Mouse (Mus musculus) brown adipose tissue, adult 24 weeks (tissue): ENCODE results near the gene Anks1b. TPM values are rescaled to one million over a fixed set of nuclear protein-coding genes. Genes with fewer than 3 reads are reported as not detected.
A peak's percentile ranks its signal among the peaks of the same experiment; 100 is the strongest.

Experiments
- H3K27ac ChIP-seq: fragments of 200-500 bp; replicated peaks from 2 replicates; pipeline ENCODE4 v1.5.1; 2012; ENCODE audit warnings: low read depth, mild to moderate bottlenecking, low read length
- H3K4me1 ChIP-seq: fragments of 200-500 bp; 2 replicates; pipeline ENCODE4 v1.6.1; 2012; ENCODE audit warnings: low read length, mixed read lengths; ENCODE audit not compliant: control insufficient read depth, insufficient read depth, insufficient read length
- H3K4me3 ChIP-seq: fragments of 200-500 bp; 2 replicates; pipeline ENCODE4 v1.5.1; 2012; ENCODE audit warnings: low read depth, mild to moderate bottlenecking, low read length, moderate library complexity; ENCODE audit not compliant: insufficient read depth
- polyA plus RNA-seq: library from polyadenylated mRNA; stranded (reverse); fragments of >200 nt; gene quantifications from 2 replicates; pipeline ENCODE4 v1.2.4, GENCODE M21; 2012; ENCODE audit not compliant: missing spikeins, insufficient read depth, insufficient read length

Anks1b gene
- polyA plus RNA-seq, 1 experiment: not detected

GRCm38 (mm10) chr10:90809911-90810590 lies 936.7 kb downstream of the Anks1b start:
- H3K4me3 ChIP-seq: no peak overlapping the region
- no peaks in the 10 kb centered on the region for H3K4me1 ChIP-seq
- H3K27ac ChIP-seq: no peak overlapping the region

- H3K4me1 ChIP-seq: no peaks in the 10 kb centered on the region
- H3K4me3 ChIP-seq: no peak overlapping the region
- no peak overlapping the region for H3K27ac ChIP-seq
Observed at GRCm38 (mm10) chr10:90811446-90811845, 938.1 kb downstream of the Anks1b start.

- Histone ChIP-seq H3K4me3 (no peak overlapping the region), H3K4me1 (no peaks in the 10 kb centered on the region), H3K27ac (no peak overlapping the region)
Observed at GRCm38 (mm10) chr10:90813326-90813725, 940.0 kb downstream of the Anks1b start.

- H3K27ac ChIP-seq: no peak overlapping the region
- H3K4me3 ChIP-seq: no peak overlapping the region
- H3K4me1 ChIP-seq: no peaks in the 10 kb centered on the region
Observed at GRCm38 (mm10) chr10:90814412-90814811, 941.1 kb downstream of the Anks1b start.

DNA sequence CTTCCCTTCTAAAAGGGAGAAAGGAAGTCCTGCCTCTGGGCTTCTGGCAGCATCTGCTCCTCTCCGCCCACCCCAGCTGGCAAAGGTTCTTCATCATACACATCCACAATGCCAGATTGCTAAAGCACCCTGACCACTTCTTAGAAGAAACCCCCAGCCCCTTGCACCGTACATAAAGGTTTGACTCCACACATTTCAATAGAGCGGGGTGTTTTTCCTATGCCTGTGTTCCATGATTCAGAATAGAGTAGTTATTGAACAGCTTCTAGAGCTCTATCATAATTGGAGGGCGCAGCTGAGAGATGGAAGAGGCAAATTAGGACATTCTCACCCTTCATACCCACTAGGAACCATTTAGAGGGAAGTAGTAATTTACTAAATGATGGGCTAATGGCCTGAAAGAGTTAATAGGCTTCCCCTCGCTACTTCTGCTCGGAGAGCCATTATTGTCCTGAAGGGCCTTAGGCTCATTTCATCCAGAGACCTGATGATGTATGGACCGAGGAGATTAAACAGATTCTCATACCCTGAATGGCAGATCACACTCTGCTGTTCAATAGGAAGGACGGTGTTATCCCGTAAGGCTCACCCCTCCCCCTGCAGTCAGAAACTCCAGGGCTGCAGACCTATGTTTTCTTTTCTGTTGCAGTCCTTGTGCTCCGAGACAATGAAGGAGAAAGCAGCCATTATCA lies 945.1 kb downstream of the Anks1b start:
- no peaks in the 10 kb centered on the region for H3K4me1 ChIP-seq
- H3K4me3 ChIP-seq: no peak overlapping the region
- H3K27ac ChIP-seq: no peak overlapping the region

GRCm38 (mm10) chr10:90823438-90823837 lies 950.1 kb downstream of the Anks1b start:
- Histone ChIP-seq H3K27ac (no peak overlapping the region), H3K4me1 (no peaks in the 10 kb centered on the region), H3K4me3 (no peak overlapping the region)

- Histone ChIP-seq H3K27ac (no peak overlapping the region), H3K4me1 (no peaks in the 10 kb centered on the region), H3K4me3 (no peak overlapping the region)
Observed at GRCm38 (mm10) chr10:90824692-90825091, 951.4 kb downstream of the Anks1b start.

DNA sequence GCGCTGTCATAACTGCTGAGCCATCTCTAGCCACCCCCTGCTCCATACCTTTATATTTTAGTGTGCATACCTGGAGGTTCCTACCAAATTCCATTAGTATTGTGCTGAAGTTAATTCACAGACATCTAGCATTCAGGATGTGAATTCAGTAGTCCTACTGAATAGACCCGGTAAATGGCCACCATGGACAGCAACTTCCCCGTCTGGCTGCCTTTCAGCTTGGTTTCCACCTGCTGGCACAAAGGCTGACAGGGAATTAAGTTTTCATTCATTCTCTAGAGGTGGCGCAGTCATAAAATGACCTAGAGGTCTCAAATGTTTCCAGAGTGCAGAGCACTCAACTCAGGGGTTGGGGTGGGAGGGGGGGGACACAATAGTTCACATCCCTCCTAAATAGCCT lies 953.6 kb downstream of the Anks1b start:
- no peaks in the 10 kb centered on the region for H3K4me1 ChIP-seq
- H3K4me3 ChIP-seq: no peak overlapping the region
- H3K27ac ChIP-seq: no peak overlapping the region

- H3K4me1 ChIP-seq: no peaks in the 10 kb centered on the region
- H3K4me3 ChIP-seq: no peak overlapping the region; the same call in 1 of the 2 replicates
- H3K27ac ChIP-seq: no peak overlapping the region
Observed at GRCm38 (mm10) chr10:90828581-90829393, 955.5 kb downstream of the Anks1b start.

DNA sequence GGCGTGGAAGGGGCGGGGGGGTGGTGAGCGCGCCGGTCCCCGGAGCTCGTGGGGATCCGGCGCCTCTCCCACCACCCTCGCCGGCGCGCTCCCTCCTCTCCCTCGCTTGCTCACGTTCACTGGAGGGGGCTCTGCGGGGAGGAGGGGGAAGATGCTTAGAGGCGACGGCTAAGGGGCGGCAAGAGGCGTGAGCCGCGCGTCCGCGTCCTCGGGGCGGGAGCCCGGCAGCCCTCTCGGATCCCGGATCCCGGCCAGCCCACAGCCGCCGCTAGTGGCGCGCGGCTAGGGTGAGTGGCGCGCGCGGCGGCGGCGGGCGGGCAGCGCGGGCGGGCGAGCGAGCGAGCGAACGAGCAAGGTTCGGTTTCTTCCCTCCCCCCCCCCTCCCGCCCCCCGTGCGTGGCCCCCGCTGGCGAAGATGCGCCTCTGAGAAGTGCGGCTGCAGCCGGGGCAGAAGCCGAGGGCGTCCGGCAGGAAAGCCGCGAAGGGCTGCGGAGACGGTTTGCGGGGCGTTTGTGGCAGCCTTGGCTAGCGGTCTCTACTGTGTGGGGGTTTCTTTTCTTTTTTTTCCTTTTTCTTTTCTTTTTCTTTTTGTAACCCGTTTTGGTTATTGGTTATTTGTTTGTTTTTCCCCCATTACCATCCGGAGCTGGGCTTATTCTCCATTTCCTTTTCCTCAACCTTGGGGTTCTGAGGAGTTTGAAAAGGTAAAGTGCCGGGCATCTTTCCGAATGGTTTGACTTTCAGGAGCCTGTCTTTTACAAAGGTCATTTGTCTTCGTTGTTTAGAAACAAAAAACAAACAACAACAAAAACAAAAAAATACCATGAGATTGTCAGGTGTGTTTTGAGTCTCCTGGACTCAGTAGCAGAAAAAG lies 956.3 kb downstream of the Anks1b start:
- peak overlapping the region; percentile 39; the same call in 1 of the 2 replicates for H3K4me3 ChIP-seq
- no peak overlapping the region for H3K27ac ChIP-seq
- no peaks in the 10 kb centered on the region for H3K4me1 ChIP-seq

DNA sequence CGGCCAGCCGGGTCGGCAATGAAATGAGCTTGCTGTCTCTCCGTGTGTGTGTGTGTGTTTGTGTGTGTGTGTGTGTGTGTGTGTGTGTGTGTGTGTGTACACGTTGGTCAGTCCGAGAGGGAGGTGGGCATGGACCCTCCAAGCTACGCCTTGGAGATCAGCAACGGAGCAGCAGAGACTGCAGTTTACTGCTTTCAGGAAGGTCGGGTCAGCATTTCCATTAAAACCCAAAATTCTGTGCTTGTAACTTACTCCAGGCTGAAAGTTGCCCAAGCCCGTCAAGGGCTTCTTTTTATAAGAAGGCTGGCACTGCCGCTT lies 956.9 kb downstream of the Anks1b start:
- no peak overlapping the region for H3K27ac ChIP-seq
- no peak overlapping the region for H3K4me3 ChIP-seq
- H3K4me1 ChIP-seq: no peaks in the 10 kb centered on the region

DNA sequence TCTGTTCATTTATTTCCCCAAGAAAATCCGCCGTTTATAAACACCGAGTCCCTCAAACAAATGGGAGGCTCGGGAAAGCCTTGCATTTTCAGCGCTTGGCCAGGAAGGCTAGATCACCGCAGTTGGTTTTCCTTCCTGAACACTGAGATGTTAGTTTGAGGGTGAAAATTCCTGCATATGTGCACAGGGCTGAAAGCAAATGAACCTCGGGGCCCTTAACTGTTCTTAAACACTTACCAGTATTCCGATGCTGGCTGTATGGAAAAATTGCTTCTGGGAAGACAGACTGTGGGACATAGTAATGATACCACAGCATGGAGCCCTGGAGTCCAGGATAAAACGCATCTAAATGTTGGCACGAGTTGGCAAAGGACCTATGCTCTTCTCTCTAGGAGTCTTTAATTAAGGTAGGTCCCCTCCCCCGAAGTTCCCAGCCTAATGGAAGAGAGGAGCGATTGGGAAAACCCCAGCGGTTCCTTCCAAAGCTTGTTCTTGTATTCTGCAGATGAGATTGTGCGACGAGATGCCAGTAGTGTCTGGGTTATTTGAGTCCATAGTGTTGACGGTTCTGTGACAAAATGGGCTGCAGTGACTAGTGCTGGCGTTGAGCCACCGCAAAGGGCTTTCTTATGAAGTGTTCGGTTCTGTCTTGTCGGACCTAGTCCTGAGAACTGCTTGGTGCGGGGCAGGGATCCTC lies 957.4 kb downstream of the Anks1b start:
- no peaks in the 10 kb centered on the region for H3K4me1 ChIP-seq
- no peak overlapping the region for H3K4me3 ChIP-seq
- H3K27ac ChIP-seq: no peak overlapping the region

- Histone ChIP-seq H3K4me1 (no peaks in the 10 kb centered on the region), H3K4me3 (no peak overlapping the region), H3K27ac (no peak overlapping the region)
Observed at GRCm38 (mm10) chr10:90831288-90831626, 957.9 kb downstream of the Anks1b start.

- no peak overlapping the region for H3K27ac ChIP-seq
- no peaks in the 10 kb centered on the region for H3K4me1 ChIP-seq
- H3K4me3 ChIP-seq: no peak overlapping the region
Observed at GRCm38 (mm10) chr10:90834306-90834705, 961.0 kb downstream of the Anks1b start.
